Mouse (Mus musculus) midbrain, embryonic 12.5 days (tissue): ENCODE data around the gene Olfr285. TPM values are rescaled to one million over a fixed set of nuclear protein-coding genes. Genes with fewer than 3 reads are reported as not detected.

Experiments
- ATAC-seq: fragments of 200-750 bp; cut with Nextera tagmentation; 2 replicates; pipeline ENCODE4 v1.8.0; 2017; ENCODE audit warnings: low read depth, moderate TSS enrichment, moderate library complexity; ENCODE audit not compliant: low FRiP score
- H3K27ac ChIP-seq: fragments of 300-500 bp; sonication (generic); replicated peaks from 2 replicates; pipeline ENCODE4 v1.5.1; 2016; ENCODE audit warnings: mild to moderate bottlenecking
- H3K27me3 ChIP-seq: fragments of 300-500 bp; sonication (generic); 2 replicates; pipeline ENCODE4 v1.6.1; 2016; ENCODE audit warnings: mild to moderate bottlenecking
- H3K36me3 ChIP-seq: fragments of 300-500 bp; sonication (generic); 2 replicates; pipeline ENCODE4 v1.6.1; 2016
- H3K4me1 ChIP-seq: fragments of 300-500 bp; sonication (generic); 2 replicates; pipeline ENCODE4 v1.6.1; 2016
- H3K4me2 ChIP-seq: fragments of 300-500 bp; sonication (generic); replicated peaks from 2 replicates; pipeline ENCODE4 v1.6.1; 2016; ENCODE audit warnings: mild to moderate bottlenecking, moderate library complexity
- H3K4me3 ChIP-seq: fragments of 300-500 bp; sonication (generic); 2 replicates; pipeline ENCODE4 v1.5.1; 2016; ENCODE audit warnings: mild to moderate bottlenecking
- H3K9ac ChIP-seq: fragments of 300-500 bp; sonication (generic); replicated peaks from 2 replicates; pipeline ENCODE4 v1.6.1; 2016; ENCODE audit warnings: mild to moderate bottlenecking, moderate library complexity
- H3K9me3 ChIP-seq: fragments of 300-500 bp; sonication (generic); 2 replicates; pipeline ENCODE4 v1.6.1; 2016; ENCODE audit warnings: mild to moderate bottlenecking
- WGBS: fragments of 180-500 bp; shearing (Covaris S2); methylation state at CpG from one replicate; pipeline ENCODE4 v1.1.7; 2016; 5-methylcytosine and 5-hydroxymethylcytosine counted together
- polyA plus RNA-seq: library from polyadenylated mRNA; unstranded; fragments of >200 nt; fragmentation: Nextera tagmentation; extraction: Ambion mirVana; gene quantifications from 2 replicates; pipeline ENCODE4 v1.2.1, GENCODE M21; 2016

The Olfr285 gene
- not detected in 2 replicates for polyA plus RNA-seq

DNA sequence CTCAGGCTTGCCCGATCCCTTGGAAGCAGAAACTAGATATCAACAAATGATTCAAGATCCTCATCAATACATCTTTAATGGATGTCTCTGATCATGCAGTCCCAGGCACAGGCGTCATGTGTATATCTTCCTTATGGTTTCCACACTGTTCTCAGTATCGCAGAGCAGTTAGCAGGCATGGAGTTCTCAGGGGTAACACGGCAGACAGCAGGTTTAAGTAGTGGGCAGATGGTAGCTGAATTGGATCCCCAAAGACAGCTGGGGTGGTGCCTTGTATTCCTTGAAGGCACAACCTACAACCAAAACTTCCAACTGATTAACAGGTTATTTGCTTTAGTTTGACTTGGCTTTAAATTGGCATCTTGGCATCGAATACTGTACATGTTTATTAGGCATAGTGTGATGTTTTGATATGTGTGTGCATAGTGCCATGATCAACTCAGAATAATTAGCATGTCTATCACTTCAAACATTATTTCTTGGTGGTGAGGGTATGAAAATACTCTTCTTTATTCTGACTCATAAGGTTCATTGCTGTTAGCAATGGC is at the start of gene Olfr285:
Gene Olfr285 (minus strand): TSS at position 177 of the 548 bp plus-strand sequence.
- no peaks in the 10 kb centered on the region for H3K4me1 ChIP-seq
- H3K4me2 ChIP-seq = no peak within 1 kb of the TSS
- no peak for ATAC-seq
- no peak within 1 kb of the TSS for H3K27ac ChIP-seq
- no peak within 1 kb of the TSS for H3K9ac ChIP-seq
- H3K36me3 ChIP-seq = no peaks in the 10 kb centered on the region
- no peak within 1 kb of the TSS for H3K4me3 ChIP-seq
- H3K9me3 ChIP-seq = no peaks in the 10 kb centered on the region
- H3K27me3 ChIP-seq = no peaks in the 10 kb centered on the region
- 91% methylated on average over 5 of the region's 5 CpGs for WGBS

DNA sequence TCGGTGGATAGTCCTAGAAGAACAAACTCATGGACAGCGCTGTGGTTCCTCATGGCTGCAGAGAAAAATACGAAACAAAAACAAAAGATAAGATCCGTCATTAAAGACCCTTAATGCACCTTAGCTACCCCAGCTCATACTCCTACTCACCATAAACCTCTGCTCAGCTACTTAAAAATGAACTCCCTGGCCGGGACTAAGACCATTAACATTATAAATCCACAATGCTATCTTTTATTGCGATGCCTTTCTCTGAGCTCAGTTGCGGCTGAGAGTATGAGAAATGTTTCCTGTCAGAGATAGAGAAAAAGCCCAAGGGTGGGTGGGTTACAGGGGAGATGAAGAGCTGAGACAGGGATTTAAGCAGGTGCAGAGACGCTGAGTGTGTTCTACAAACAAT is 23.7 kb upstream of the Olfr285 start, which contains the start of gene Olfr284:
Gene Olfr284 (minus strand): TSS at position 101 of the 400 bp plus-strand sequence.
- Histone ChIP-seq H3K9ac (no peak within 1 kb of the TSS), H3K36me3 (no peaks in the 10 kb centered on the region), H3K27ac (no peak within 1 kb of the TSS), H3K4me3 (no peak within 1 kb of the TSS), H3K27me3 (no peaks in the 10 kb centered on the region), H3K4me2 (no peak within 1 kb of the TSS), H3K4me1 (no peaks in the 10 kb centered on the region), H3K9me3 (no peaks in the 10 kb centered on the region)
- WGBS = 91% methylated on average over 8 of the region's 8 CpGs
- no peak for ATAC-seq

DNA sequence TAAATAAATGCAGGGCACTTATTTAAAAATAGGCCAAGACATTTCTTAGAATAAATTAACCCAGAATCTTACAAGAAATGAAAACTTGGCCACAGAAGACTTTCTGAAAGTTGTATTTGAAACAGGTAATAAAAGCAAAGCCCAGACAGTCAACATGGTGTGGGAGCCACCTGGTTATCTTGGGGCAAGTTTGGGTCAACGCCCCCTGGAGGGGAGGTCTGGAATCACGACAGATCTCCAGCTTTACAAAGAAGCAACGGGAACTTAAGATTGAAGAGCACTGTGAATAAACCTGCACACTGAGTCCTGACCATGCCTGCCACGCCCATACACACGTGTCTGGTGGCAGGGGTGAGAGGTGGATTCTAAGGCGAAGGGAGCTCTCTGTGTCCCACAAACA is 1.4 kb downstream of the Olfr285 start:
- Histone ChIP-seq H3K4me2 (no peak overlapping the region), H3K4me3 (no peak overlapping the region), H3K27ac (no peak overlapping the region), H3K36me3 (no peaks in the 10 kb centered on the region), H3K4me1 (no peaks in the 10 kb centered on the region), H3K9ac (no peak overlapping the region), H3K9me3 (no peaks in the 10 kb centered on the region), H3K27me3 (no peaks in the 10 kb centered on the region)
- ATAC-seq = no peak
- 47% methylated on average over 6 of the region's 6 CpGs for WGBS

DNA sequence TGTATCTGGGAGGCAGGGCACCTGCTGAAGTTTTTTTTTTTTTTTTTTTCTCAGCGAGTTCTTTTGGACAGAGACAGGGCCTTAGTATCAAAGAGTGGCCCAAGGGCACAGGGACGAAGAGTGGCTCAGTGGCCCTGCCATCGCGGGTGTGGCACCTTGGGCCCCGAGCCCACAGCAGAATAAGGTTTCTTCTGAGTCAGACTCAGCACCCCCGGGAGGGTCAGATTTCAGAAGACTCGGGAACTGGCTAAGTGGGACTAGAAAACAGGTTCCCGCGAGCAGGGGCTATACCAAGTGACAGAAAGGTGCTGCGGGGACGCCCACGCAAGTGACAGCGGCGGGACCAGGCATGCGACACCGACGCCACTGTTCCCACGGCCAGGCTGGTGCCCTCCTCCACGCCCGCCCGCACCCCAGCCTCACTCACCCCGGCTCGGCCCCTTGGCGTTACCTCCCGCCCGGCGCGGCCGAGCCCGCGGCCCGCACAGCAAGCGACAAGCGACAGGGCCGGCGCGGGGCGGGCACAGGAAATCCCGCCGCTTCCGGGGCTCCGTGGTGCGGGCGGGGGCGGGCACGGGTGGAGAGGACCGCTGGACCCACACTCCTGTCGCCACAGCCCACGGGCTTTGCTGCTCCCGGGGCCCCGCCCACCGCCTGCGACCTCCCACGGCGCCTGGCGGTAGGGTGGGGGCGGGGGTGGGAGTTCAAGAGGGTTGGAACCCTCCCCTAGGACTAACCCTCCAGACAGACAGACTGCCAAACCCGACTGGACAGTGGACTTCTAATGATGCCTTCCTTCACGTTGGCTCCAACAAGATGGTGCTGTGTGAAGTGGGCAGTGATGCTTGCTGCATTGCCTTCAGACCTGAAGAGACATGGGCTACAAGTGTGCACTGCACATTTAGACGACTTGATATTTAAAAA is 21.3 kb downstream of the Olfr285 start, which contains the start of gene Zfp641:
Gene Zfp641 (minus strand): TSS at position 534 of the 924 bp plus-strand sequence.
- 2% methylated on average over 54 of the region's 60 CpGs for WGBS
- 0 out of 2 replicates have a peak, but pooled peaks cover 3% of the 10 kb centered on the region for H3K27me3 ChIP-seq
- ATAC-seq = peak; percentile 54
- 0 out of 2 replicates have a peak, but pooled peaks cover 5% of the 10 kb centered on the region for H3K9me3 ChIP-seq
- H3K27ac ChIP-seq = no peak within 1 kb of the TSS
- H3K4me2 ChIP-seq = peak within 1 kb of the TSS; percentile 91
- peak within 1 kb of the TSS; percentile 87 for H3K9ac ChIP-seq
- no peaks in the 10 kb centered on the region for H3K36me3 ChIP-seq
- H3K4me3 ChIP-seq = peak within 1 kb of the TSS; percentile 64
- peaks cover 6% of the 10 kb centered on the region; the same call in 1 of the 2 replicates for H3K4me1 ChIP-seq

DNA sequence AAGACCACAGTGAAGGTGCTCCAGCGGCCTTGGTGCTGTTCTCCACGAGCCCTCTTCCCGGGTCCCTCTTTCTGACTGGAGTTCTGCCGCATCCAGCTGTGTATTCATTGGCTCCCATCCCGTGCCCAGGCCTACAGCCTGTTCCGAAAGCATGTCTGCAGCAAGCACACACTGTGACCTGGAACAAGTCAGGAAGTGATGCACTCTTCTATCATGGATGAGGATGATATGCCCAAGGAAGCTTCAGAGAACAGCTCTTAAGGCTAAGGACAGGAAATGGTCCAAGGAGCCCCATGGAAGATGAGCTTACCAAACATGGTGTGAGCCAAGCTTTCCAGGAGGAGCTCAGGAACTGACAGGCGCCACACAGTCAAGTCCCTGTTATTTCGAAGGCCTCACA is 23.5 kb downstream of the Olfr285 start:
- Histone ChIP-seq H3K4me2 (no peak overlapping the region), H3K36me3 (no peaks in the 10 kb centered on the region), H3K27me3 (0 out of 2 replicates have a peak, but pooled peaks cover 3% of the 10 kb centered on the region), H3K4me1 (peaks cover 6% of the 10 kb centered on the region; the same call in 1 of the 2 replicates), H3K9ac (no peak overlapping the region), H3K9me3 (no peaks in the 10 kb centered on the region), H3K4me3 (no peak overlapping the region), H3K27ac (no peak overlapping the region)
- no peak for ATAC-seq
- WGBS = 89% methylated on average over 8 of the region's 8 CpGs

DNA sequence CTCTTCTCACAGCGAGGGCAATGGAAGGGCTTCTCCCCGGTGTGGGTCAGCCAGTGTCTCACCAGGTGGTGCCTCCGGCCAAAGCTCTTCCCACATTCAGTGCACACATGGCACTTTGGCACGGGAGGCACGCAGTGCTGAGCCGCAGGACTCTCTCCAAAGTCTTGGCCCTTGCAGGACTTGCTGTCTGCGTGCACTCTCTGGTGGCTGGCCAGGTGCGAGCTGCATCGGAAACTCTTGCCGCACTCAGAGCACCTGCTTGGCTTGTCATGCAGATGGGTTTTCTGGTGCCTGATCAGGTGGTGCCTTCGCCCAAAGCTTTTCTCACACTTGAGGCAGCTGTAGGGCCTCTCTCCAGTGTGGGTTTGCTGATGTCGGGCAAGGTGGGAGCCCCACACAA is 28.6 kb downstream of the Olfr285 start:
- no peak overlapping the region for H3K4me2 ChIP-seq
- H3K27me3 ChIP-seq = no peaks in the 10 kb centered on the region
- H3K9me3 ChIP-seq = no peaks in the 10 kb centered on the region
- 70% methylated on average over 12 of the region's 12 CpGs for WGBS
- no peak overlapping the region for H3K4me3 ChIP-seq
- ATAC-seq = no peak
- no peak overlapping the region for H3K27ac ChIP-seq
- no peaks in the 10 kb centered on the region for H3K36me3 ChIP-seq
- no peak overlapping the region for H3K9ac ChIP-seq
- H3K4me1 ChIP-seq = no peaks in the 10 kb centered on the region

DNA sequence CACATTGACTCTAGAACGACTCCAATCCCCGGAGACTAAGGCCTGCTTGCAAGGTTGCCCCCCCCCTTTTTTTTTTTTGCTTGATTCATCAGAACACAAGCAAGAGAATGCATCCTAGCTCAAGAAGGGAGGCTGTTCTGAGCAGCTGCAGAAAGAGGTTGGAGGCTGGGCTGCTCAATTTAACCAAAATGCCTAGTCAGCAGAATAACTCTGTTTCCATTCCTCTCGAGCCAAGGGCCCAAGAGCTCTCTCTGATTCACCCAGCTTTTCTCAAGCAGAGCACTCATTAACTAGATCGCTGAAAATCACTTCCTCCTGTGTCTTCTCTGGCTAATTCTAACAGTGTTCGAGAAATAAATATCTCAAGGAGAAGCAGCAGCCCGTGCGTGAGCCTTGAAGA is 30.7 kb downstream of the Olfr285 start:
- Histone ChIP-seq H3K4me1 (no peaks in the 10 kb centered on the region), H3K27me3 (no peaks in the 10 kb centered on the region), H3K9me3 (no peaks in the 10 kb centered on the region), H3K4me3 (no peak overlapping the region), H3K4me2 (no peak overlapping the region), H3K27ac (no peak overlapping the region), H3K36me3 (no peaks in the 10 kb centered on the region), H3K9ac (no peak overlapping the region)
- 82% methylated on average over 7 of the region's 7 CpGs for WGBS
- ATAC-seq = no peak

Other genes starting within 250 kb of the Olfr285 start
- 52.1 and 54.8 TPM in 2 replicates for gene Pfkm, start 224.8 kb downstream of the Olfr285 start, polyA plus RNA-seq
- 41.4 and 41.6 TPM in 2 replicates for gene Senp1, start 223.6 kb downstream of the Olfr285 start, polyA plus RNA-seq
- 42.5 and 45.0 TPM in 2 replicates for gene Asb8, start 151.7 kb downstream of the Olfr285 start, polyA plus RNA-seq
- gene Ccdc184, start 150.2 kb downstream of the Olfr285 start, polyA plus RNA-seq = 23.3 and 23.4 TPM in 2 replicates
- not detected in 2 replicates for gene Olfr288, start 121.8 kb downstream of the Olfr285 start, polyA plus RNA-seq
- not detected in 2 replicates for gene Gm44579, start 96.4 kb downstream of the Olfr285 start, polyA plus RNA-seq
- not detected in 2 replicates for gene Olfr287, start 96.3 kb downstream of the Olfr285 start, polyA plus RNA-seq
- not detected in 2 replicates for gene Olfr286, start 82.9 kb downstream of the Olfr285 start, polyA plus RNA-seq
- gene H1fnt, start 60.1 kb downstream of the Olfr285 start, polyA plus RNA-seq = not detected in 2 replicates
- gene Zfp641, start 21.2 kb downstream of the Olfr285 start, polyA plus RNA-seq = 2.3 and 2.9 TPM in 2 replicates
- not detected in 2 replicates for gene Olfr284, start 23.6 kb upstream of the Olfr285 start, polyA plus RNA-seq
- not detected in 2 replicates for gene Olfr283, start 63.6 kb upstream of the Olfr285 start, polyA plus RNA-seq
- gene Olfr282, start 113.9 kb upstream of the Olfr285 start, polyA plus RNA-seq = not detected in 2 replicates
- gene Olfr281, start 135.2 kb upstream of the Olfr285 start, polyA plus RNA-seq = not detected in 2 replicates
- gene OR5BS1P, start 152.5 kb upstream of the Olfr285 start, polyA plus RNA-seq = not detected in 2 replicates
- not detected in 2 replicates for gene Lalba, start 165.4 kb upstream of the Olfr285 start, polyA plus RNA-seq
- not detected in 2 replicates for gene Olfr279, start 175.0 kb upstream of the Olfr285 start, polyA plus RNA-seq
- gene Kansl2, start 216.9 kb upstream of the Olfr285 start, polyA plus RNA-seq = 171 and 175 TPM in 2 replicates